Mouse (Mus musculus) myocyte (in vitro differentiated cells): ENCODE results near the gene Creb3l1. TPM values are rescaled to one million over a fixed set of nuclear protein-coding genes. Genes with fewer than 3 reads are reported as not detected.
A peak's percentile ranks its signal among the peaks of the same experiment; 100 is the strongest.

Experiments used
- H3K27me3 ChIP-seq: one replicate; pipeline ENCODE4 v1.6.1; 2011; ENCODE audit not compliant: control insufficient read depth, insufficient read depth, insufficient read length
- H3K36me3 ChIP-seq: one replicate; pipeline ENCODE4 v1.6.1; 2011; ENCODE audit not compliant: control insufficient read depth, insufficient read depth
- H3K4me2 ChIP-seq: one replicate; pipeline ENCODE4 v1.6.1; 2011; ENCODE audit warnings: low read depth, control low read depth
- H3K4me3 ChIP-seq: one replicate; pipeline ENCODE4 v1.5.1; 2011; ENCODE audit warnings: mild to moderate bottlenecking, control low read depth, moderate library complexity
- H3K79me2 ChIP-seq: one replicate; pipeline ENCODE4 v1.6.1; 2011; ENCODE audit not compliant: control insufficient read depth, insufficient read depth
- H3ac ChIP-seq: one replicate; pipeline ENCODE4 v1.6.1; 2011; ENCODE audit not compliant: control insufficient read depth, insufficient read length
- CEBPB ChIP-seq: IDR thresholded peaks from 2 replicates; pipeline ENCODE4 v1.6.1; 2011; ENCODE audit warnings: mild to moderate bottlenecking, moderate library complexity; ENCODE audit not compliant: poor library complexity, insufficient read depth, severe bottlenecking
- E2F4 ChIP-seq: IDR thresholded peaks from one replicate; pipeline ENCODE4 v1.6.1; 2011; ENCODE audit warnings: mild to moderate bottlenecking, control low read depth, moderate library complexity; ENCODE audit not compliant: insufficient read depth
- MAX ChIP-seq: IDR thresholded peaks from one replicate; pipeline ENCODE4 v1.6.1; 2011; ENCODE audit warnings: low read depth, mild to moderate bottlenecking, control low read depth
- MYOD1 ChIP-seq, 3 experiments: IDR thresholded peaks; one replicate each; pipeline ENCODE4 v1.6.1; 2011; ENCODE audit warnings: control low read depth in 2 of 3, low read depth in 2 of 3, mild to moderate bottlenecking in 2 of 3, moderate library complexity in 1 of 3; ENCODE audit not compliant: insufficient read length in 2 of 3, control insufficient read depth in 1 of 3
- MYOG ChIP-seq, 3 experiments: IDR thresholded peaks; one replicate each; pipeline ENCODE4 v1.6.1; 2011; ENCODE audit warnings: control low read depth in 2 of 3, low read depth in 2 of 3, mild to moderate bottlenecking in 2 of 3; ENCODE audit not compliant: insufficient read length in 2 of 3, control insufficient read depth in 1 of 3, insufficient read depth in 1 of 3
- POLR2A ChIP-seq: IDR thresholded peaks from one replicate; pipeline ENCODE4 v1.6.1; 2011; ENCODE audit warnings: low read depth, mild to moderate bottlenecking, control low read depth, moderate library complexity; ENCODE audit not compliant: insufficient read length
- POLR2AphosphoS2 ChIP-seq: IDR thresholded peaks from one replicate; pipeline ENCODE4 v1.6.1; 2011; ENCODE audit warnings: low read depth, control low read depth; ENCODE audit not compliant: insufficient read length
- REST ChIP-seq: IDR thresholded peaks from one replicate; pipeline ENCODE4 v1.6.1; 2011; ENCODE audit warnings: mild to moderate bottlenecking, control low read depth, moderate library complexity; ENCODE audit not compliant: insufficient read depth, insufficient read length
- SRF ChIP-seq: IDR thresholded peaks from one replicate; pipeline ENCODE4 v1.6.1; 2011; ENCODE audit warnings: low read depth; ENCODE audit not compliant: control insufficient read depth, insufficient read length
- TCF12 ChIP-seq: IDR thresholded peaks from one replicate; pipeline ENCODE4 v1.6.1; 2011; ENCODE audit warnings: mild to moderate bottlenecking, control low read depth; ENCODE audit not compliant: poor library complexity, insufficient read depth, severe bottlenecking
- TCF3 ChIP-seq: IDR thresholded peaks from one replicate; pipeline ENCODE4 v1.6.1; 2011; ENCODE audit warnings: low read depth, control low read depth; ENCODE audit not compliant: insufficient read length
- USF1 ChIP-seq: IDR thresholded peaks from one replicate; pipeline ENCODE4 v1.6.1; 2011; ENCODE audit warnings: low read depth, mild to moderate bottlenecking, control low read depth, moderate library complexity
- polyA plus RNA-seq: library from polyadenylated mRNA; unstranded; fragments of >200 nt; fragmentation: generic; extraction: Trizol; gene quantifications from one replicate; pipeline ENCODE4 v1.2.1, GENCODE M21; 2012; ENCODE audit warnings: missing spikeins

Gene Creb3l1
- polyA plus RNA-seq, 1 experiment: 97.3 TPM

DNA sequence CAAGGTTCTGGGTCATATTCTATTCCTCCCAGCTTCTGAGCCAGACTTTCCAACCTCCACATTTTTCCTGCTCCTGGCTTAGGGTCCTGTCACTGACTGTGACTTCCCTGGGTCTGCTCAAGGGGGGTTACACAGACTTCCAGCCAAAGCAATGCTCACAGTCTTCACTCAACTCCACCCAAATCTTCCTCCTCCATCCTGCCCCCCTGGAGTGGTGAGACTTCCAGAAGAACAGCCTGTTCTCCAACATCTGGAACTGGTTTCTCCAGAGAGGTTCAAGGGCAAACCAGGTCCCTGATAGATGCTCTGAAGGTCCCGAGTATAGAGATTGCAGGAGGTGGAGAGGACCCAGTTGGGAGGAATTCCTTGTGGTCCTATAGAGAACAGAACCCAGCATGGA lies 6.9 kb downstream of the Creb3l1 start:
- no peaks in the 10 kb centered on the region for H3K27me3 ChIP-seq
- peaks cover 82% of the 10 kb centered on the region for H3K79me2 ChIP-seq
- no peak overlapping the region for H3ac ChIP-seq
- no peaks in the 10 kb centered on the region for H3K36me3 ChIP-seq
- no peak overlapping the region for H3K4me3 ChIP-seq
- TF ChIP-seq CEBPB (no peak), POLR2A (no peak), MYOD1 (IDR thresholded peaks at IDR 0.05; ENCODE audit: control insufficient read depth in 1 of 3, insufficient read length in 2 of 3, low read depth in 2 of 3) (no peak), REST (no peak), SRF (no peak), USF1 (no peak), TCF3 (no peak), MAX (no peak)
- H3K4me2 ChIP-seq: peak overlapping the region; percentile 68

DNA sequence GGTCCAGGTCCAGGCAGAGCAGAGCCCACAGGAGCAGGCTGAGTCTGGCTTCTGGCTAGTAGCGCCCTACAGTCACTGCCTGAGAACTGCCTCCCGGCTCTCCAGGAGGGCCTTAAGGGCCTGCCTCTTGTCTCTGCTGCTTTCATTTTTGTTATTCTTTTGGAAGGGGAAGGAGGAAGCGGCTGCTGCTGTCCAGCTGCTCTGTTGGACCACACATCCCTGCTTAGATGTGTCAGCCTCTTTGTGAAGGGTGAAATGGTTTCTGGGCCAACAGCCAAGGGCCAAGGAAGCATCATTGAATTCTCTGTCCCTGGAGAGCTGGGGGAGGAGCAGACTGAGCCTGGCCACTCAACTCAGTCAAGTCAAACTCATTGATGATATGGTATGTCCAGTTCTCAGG lies 7.3 kb downstream of the Creb3l1 start:
- no peaks in the 10 kb centered on the region for H3K27me3 ChIP-seq
- H3K36me3 ChIP-seq: no peaks in the 10 kb centered on the region
- peaks cover 81% of the 10 kb centered on the region for H3K79me2 ChIP-seq
- no peak overlapping the region for H3K4me3 ChIP-seq
- H3K4me2 ChIP-seq: peak overlapping the region; percentile 96
- H3ac ChIP-seq: no peak overlapping the region
- TF ChIP-seq TCF3 (no peak), POLR2A (peak; percentile 27), REST (peak; percentile 38), USF1 (no peak), POLR2AphosphoS2 (no peak), MYOD1 (IDR thresholded peaks at IDR 0.05; ENCODE audit: control insufficient read depth in 1 of 3, insufficient read length in 2 of 3, low read depth in 2 of 3) (peak in 2 of 3 experiments; percentile 66 to 67), E2F4 (no peak), MYOG (IDR thresholded peaks at IDR 0.05; ENCODE audit: control insufficient read depth in 1 of 3, insufficient read depth in 1 of 3, insufficient read length in 2 of 3, low read depth in 2 of 3) (peak in 1 of 3 experiments; percentile 9), CEBPB (no peak), MAX (no peak)

DNA sequence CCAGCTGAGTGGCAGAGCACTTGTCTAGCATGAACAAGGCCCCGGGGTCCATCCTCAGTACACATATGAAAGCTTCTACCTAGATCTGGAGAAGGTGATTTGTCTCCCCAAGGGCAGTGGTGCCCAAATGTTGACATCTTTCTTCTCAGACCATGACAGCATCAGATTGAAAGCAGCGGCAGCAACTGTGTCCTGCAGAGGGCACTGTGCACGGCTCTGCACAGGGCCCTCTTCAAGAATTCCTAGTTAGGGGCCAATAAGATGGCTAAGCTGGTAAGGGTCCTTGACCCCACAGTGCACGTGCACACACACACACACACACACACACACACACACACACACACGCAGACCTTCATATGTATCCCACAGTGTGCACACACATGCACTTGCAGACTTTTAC lies 9.4 kb downstream of the Creb3l1 start:
- H3K36me3 ChIP-seq: no peaks in the 10 kb centered on the region
- TF ChIP-seq POLR2A (no peak), CEBPB (no peak), SRF (no peak), TCF3 (no peak), TCF12 (no peak), REST (no peak), MYOG (IDR thresholded peaks at IDR 0.05; ENCODE audit: control insufficient read depth in 1 of 3, insufficient read depth in 1 of 3, insufficient read length in 2 of 3, low read depth in 2 of 3) (no peak), USF1 (no peak), MYOD1 (IDR thresholded peaks at IDR 0.05; ENCODE audit: control insufficient read depth in 1 of 3, insufficient read length in 2 of 3, low read depth in 2 of 3) (no peak), E2F4 (no peak), POLR2AphosphoS2 (no peak), MAX (no peak)
- H3K79me2 ChIP-seq: peaks cover 81% of the 10 kb centered on the region
- no peak overlapping the region for H3K4me3 ChIP-seq
- no peak overlapping the region for H3K4me2 ChIP-seq
- H3K27me3 ChIP-seq: no peaks in the 10 kb centered on the region
- H3ac ChIP-seq: no peak overlapping the region

DNA sequence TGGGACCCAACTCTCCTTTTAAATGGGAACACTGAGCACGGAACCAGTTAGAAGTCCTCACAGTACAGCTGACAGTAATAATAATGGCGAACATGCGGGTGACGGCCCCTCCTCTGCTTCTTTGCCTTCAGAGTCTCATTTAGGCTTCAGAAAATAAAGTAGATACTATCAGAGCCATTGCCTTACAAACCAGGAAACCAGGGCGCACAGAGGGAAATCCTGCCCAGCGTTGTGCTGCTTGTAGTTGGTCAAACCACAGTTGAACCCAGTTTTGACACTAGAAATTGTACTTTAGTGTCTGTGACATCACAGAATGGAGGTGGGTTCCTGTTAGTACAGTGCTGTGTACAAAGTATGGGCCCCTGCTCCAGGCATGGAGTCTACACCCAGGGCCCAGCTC lies 10.1 kb downstream of the Creb3l1 start:
- TF ChIP-seq USF1 (no peak), MYOD1 (IDR thresholded peaks at IDR 0.05; ENCODE audit: control insufficient read depth in 1 of 3, insufficient read length in 2 of 3, low read depth in 2 of 3) (no peak), POLR2AphosphoS2 (no peak), TCF3 (no peak), MYOG (IDR thresholded peaks at IDR 0.05; ENCODE audit: control insufficient read depth in 1 of 3, insufficient read depth in 1 of 3, insufficient read length in 2 of 3, low read depth in 2 of 3) (no peak), REST (no peak), CEBPB (no peak), POLR2A (no peak), E2F4 (no peak)
- Histone ChIP-seq H3K79me2 (peaks cover 80% of the 10 kb centered on the region), H3K36me3 (no peaks in the 10 kb centered on the region), H3K27me3 (no peaks in the 10 kb centered on the region), H3K4me3 (no peak overlapping the region), H3ac (no peak overlapping the region), H3K4me2 (no peak overlapping the region)
